Mouse (Mus musculus) intestine, embryonic 15.5 days (tissue): ENCODE results near the gene Cnih2. TPM values are rescaled to one million over a fixed set of nuclear protein-coding genes. Genes with fewer than 3 reads are reported as not detected.

Experiments used
- ATAC-seq: fragments of 200-750 bp; cut with Nextera tagmentation; 2 replicates; pipeline ENCODE4 v1.8.0; 2017; ENCODE audit warnings: moderate TSS enrichment, moderate library complexity
- H3K27ac ChIP-seq: fragments of 300-500 bp; sonication (generic); 2 replicates; pipeline ENCODE4 v1.5.1; 2015; ENCODE audit warnings: mild to moderate bottlenecking, inconsistent platforms
- H3K27me3 ChIP-seq: fragments of 300-500 bp; sonication (generic); replicated peaks from 2 replicates; pipeline ENCODE4 v1.6.1; 2015; ENCODE audit warnings: inconsistent platforms
- H3K36me3 ChIP-seq: fragments of 300-500 bp; sonication (generic); 2 replicates; pipeline ENCODE4 v1.6.1; 2015; ENCODE audit warnings: inconsistent platforms
- H3K4me1 ChIP-seq: fragments of 300-500 bp; sonication (generic); replicated peaks from 2 replicates; pipeline ENCODE4 v1.6.1; 2015; ENCODE audit warnings: inconsistent platforms
- H3K4me2 ChIP-seq: fragments of 300-500 bp; sonication (generic); replicated peaks from 2 replicates; pipeline ENCODE4 v1.6.1; 2015; ENCODE audit warnings: mild to moderate bottlenecking, inconsistent platforms
- H3K4me3 ChIP-seq: fragments of 300-500 bp; sonication (generic); replicated peaks from 2 replicates; pipeline ENCODE4 v1.5.1; 2015; ENCODE audit warnings: inconsistent platforms
- H3K9ac ChIP-seq: fragments of 300-500 bp; sonication (generic); 2 replicates; pipeline ENCODE4 v1.6.1; 2015; ENCODE audit warnings: inconsistent platforms
- H3K9me3 ChIP-seq: fragments of 300-500 bp; sonication (generic); 2 replicates; pipeline ENCODE4 v1.6.1; 2016; ENCODE audit warnings: inconsistent platforms
- WGBS: fragments of 180-500 bp; shearing (Covaris S2); methylation state at CpG from one replicate; pipeline ENCODE4 v1.1.7; 2015; 5-methylcytosine and 5-hydroxymethylcytosine counted together
- polyA plus RNA-seq: library from polyadenylated mRNA; unstranded; fragments of >200 nt; fragmentation: Nextera tagmentation; extraction: Ambion mirVana; gene quantifications from 2 replicates; pipeline ENCODE4 v1.2.1, GENCODE M21; 2015

Cnih2 gene
- polyA plus RNA-seq = 12.7 and 13.4 TPM in 2 replicates

- peak within 1 kb of the TSS; percentile 100 for H3K4me2 ChIP-seq
- ATAC-seq = peak; percentile 73
- H3K36me3 ChIP-seq = peaks cover 37% of the 10 kb centered on the region
- H3K9ac ChIP-seq = peak within 1 kb of the TSS; percentile 75
- H3K4me1 ChIP-seq = peaks cover 36% of the 10 kb centered on the region
- H3K4me3 ChIP-seq = peak within 1 kb of the TSS; percentile 58
- no peak within 1 kb of the TSS for H3K27ac ChIP-seq
- no peaks in the 10 kb centered on the region for H3K9me3 ChIP-seq
- no peaks in the 10 kb centered on the region for H3K27me3 ChIP-seq
- WGBS = 5% methylated on average over 38 of the region's 48 CpGs
These were observed at the start of gene Cnih2 for GRCm38 (mm10) chr19:5098363-5099143. TSS of gene Cnih2 (minus strand) at chr19:5098521.

- WGBS = 4% methylated on average over 2 of the region's 2 CpGs
- Histone ChIP-seq H3K9me3 (no peaks in the 10 kb centered on the region), H3K9ac (no peak overlapping the region), H3K4me1 (no peaks in the 10 kb centered on the region), H3K4me2 (no peak overlapping the region), H3K36me3 (peaks cover 8% of the 10 kb centered on the region), H3K27me3 (no peaks in the 10 kb centered on the region), H3K27ac (no peak overlapping the region), H3K4me3 (no peak overlapping the region)
- ATAC-seq = no peak
These were observed 41.3 kb upstream of the Cnih2 start for GRCm38 (mm10) chr19:5139640-5140039.

GRCm38 (mm10) chr19:5131237-5131636 is 32.9 kb upstream of the Cnih2 start:
- Histone ChIP-seq H3K27ac (no peak overlapping the region), H3K4me3 (no peak overlapping the region), H3K27me3 (no peaks in the 10 kb centered on the region), H3K4me2 (no peak overlapping the region), H3K9ac (no peak overlapping the region), H3K36me3 (no peaks in the 10 kb centered on the region), H3K9me3 (no peaks in the 10 kb centered on the region), H3K4me1 (no peaks in the 10 kb centered on the region)
- WGBS = 63% methylated on average over 4 of the region's 4 CpGs
- no peak for ATAC-seq

- no peaks in the 10 kb centered on the region for H3K36me3 ChIP-seq
- H3K9ac ChIP-seq = no peak overlapping the region
- H3K27ac ChIP-seq = no peak overlapping the region
- H3K4me2 ChIP-seq = no peak overlapping the region
- 29% methylated on average over 1 of the region's 1 CpGs for WGBS
- H3K4me3 ChIP-seq = no peak overlapping the region
- no peak for ATAC-seq
- no peaks in the 10 kb centered on the region for H3K9me3 ChIP-seq
- no peaks in the 10 kb centered on the region for H3K27me3 ChIP-seq
- no peaks in the 10 kb centered on the region for H3K4me1 ChIP-seq
These were observed 31.4 kb upstream of the Cnih2 start for GRCm38 (mm10) chr19:5129770-5130169.

- no peaks in the 10 kb centered on the region for H3K4me1 ChIP-seq
- H3K27ac ChIP-seq = no peak overlapping the region
- no peaks in the 10 kb centered on the region for H3K9me3 ChIP-seq
- 59% methylated on average over 7 of the region's 7 CpGs for WGBS
- no peak overlapping the region for H3K9ac ChIP-seq
- H3K27me3 ChIP-seq = no peaks in the 10 kb centered on the region
- H3K4me3 ChIP-seq = no peak overlapping the region
- ATAC-seq = no peak
- no peak overlapping the region for H3K4me2 ChIP-seq
- no peaks in the 10 kb centered on the region for H3K36me3 ChIP-seq
These were observed 25.8 kb upstream of the Cnih2 start for GRCm38 (mm10) chr19:5124055-5124614.

- H3K4me2 ChIP-seq = no peak overlapping the region
- no peaks in the 10 kb centered on the region for H3K36me3 ChIP-seq
- H3K9me3 ChIP-seq = no peaks in the 10 kb centered on the region
- no peak overlapping the region for H3K9ac ChIP-seq
- peaks cover 7% of the 10 kb centered on the region for H3K4me1 ChIP-seq
- WGBS = 82% methylated on average over 3 of the region's 3 CpGs
- no peak overlapping the region for H3K4me3 ChIP-seq
- ATAC-seq = no peak
- H3K27me3 ChIP-seq = no peaks in the 10 kb centered on the region
- H3K27ac ChIP-seq = no peak overlapping the region
These were observed 24.9 kb upstream of the Cnih2 start for GRCm38 (mm10) chr19:5123241-5123640.

- Histone ChIP-seq H3K4me2 (no peak overlapping the region), H3K4me3 (no peak overlapping the region), H3K27ac (no peak overlapping the region), H3K9me3 (no peaks in the 10 kb centered on the region), H3K9ac (no peak overlapping the region), H3K4me1 (peaks cover 7% of the 10 kb centered on the region), H3K36me3 (no peaks in the 10 kb centered on the region), H3K27me3 (no peaks in the 10 kb centered on the region)
- ATAC-seq = no peak
- 75% methylated on average over 10 of the region's 10 CpGs for WGBS
These were observed 24.2 kb upstream of the Cnih2 start for GRCm38 (mm10) chr19:5122492-5122891.

- H3K9ac ChIP-seq = peak within 1 kb of the TSS; percentile 75
- no peaks in the 10 kb centered on the region for H3K27me3 ChIP-seq
- peak within 1 kb of the TSS; percentile 88 for H3K4me3 ChIP-seq
- no peaks in the 10 kb centered on the region for H3K36me3 ChIP-seq
- under 1% methylated on average over 18 of the region's 18 CpGs for WGBS
- ATAC-seq = no peak
- H3K27ac ChIP-seq = peak within 1 kb of the TSS; percentile 88
- H3K4me1 ChIP-seq = peaks cover 14% of the 10 kb centered on the region
- no peaks in the 10 kb centered on the region for H3K9me3 ChIP-seq
- peak within 1 kb of the TSS; percentile 72 for H3K4me2 ChIP-seq
These were observed 20.0 kb upstream of the Cnih2 start, which contains the start of gene Klc2 for GRCm38 (mm10) chr19:5118384-5118698. TSS of gene Klc2 (minus strand) at chr19:5118560.

GRCm38 (mm10) chr19:5117494-5118383 is 19.4 kb upstream of the Cnih2 start:
- no peaks in the 10 kb centered on the region for H3K36me3 ChIP-seq
- peak overlapping the region; percentile 72 for H3K4me2 ChIP-seq
- peak overlapping the region; percentile 88 for H3K4me3 ChIP-seq
- peaks cover 14% of the 10 kb centered on the region for H3K4me1 ChIP-seq
- H3K27me3 ChIP-seq = no peaks in the 10 kb centered on the region
- ATAC-seq = peak; percentile 95
- H3K9ac ChIP-seq = peak overlapping the region; percentile 75
- H3K9me3 ChIP-seq = no peaks in the 10 kb centered on the region
- WGBS = under 1% methylated on average over 79 of the region's 83 CpGs
- H3K27ac ChIP-seq = peak overlapping the region; percentile 88

- ATAC-seq = no peak
These were observed 15.5 kb upstream of the Cnih2 start for GRCm38 (mm10) chr19:5113783-5114182.

GRCm38 (mm10) chr19:5109659-5110453 is 11.5 kb upstream of the Cnih2 start:
- no peak for ATAC-seq
- Histone ChIP-seq H3K27me3 (no peaks in the 10 kb centered on the region), H3K4me2 (no peak overlapping the region), H3K27ac (no peak overlapping the region), H3K36me3 (peaks cover 22% of the 10 kb centered on the region), H3K4me3 (no peak overlapping the region), H3K9me3 (no peaks in the 10 kb centered on the region), H3K9ac (no peak overlapping the region), H3K4me1 (peaks cover 19% of the 10 kb centered on the region)
- 73% methylated on average over 19 of the region's 19 CpGs for WGBS

More at GRCm38 (mm10) chr19:5113783-5114182, 15.5 kb upstream of the Cnih2 start:
- Histone ChIP-seq H3K27ac (no peak overlapping the region), H3K9ac (no peak overlapping the region), H3K27me3 (no peaks in the 10 kb centered on the region), H3K9me3 (no peaks in the 10 kb centered on the region), H3K4me1 (peaks cover 17% of the 10 kb centered on the region), H3K36me3 (peaks cover 20% of the 10 kb centered on the region), H3K4me3 (no peak overlapping the region), H3K4me2 (no peak overlapping the region)
- 93% methylated on average over 7 of the region's 7 CpGs for WGBS
